Mouse (Mus musculus) adrenal gland, postnatal 36 days (tissue): ENCODE results near the gene Dennd1a. TPM values are rescaled to one million over a fixed set of nuclear protein-coding genes. Genes with fewer than 3 reads are reported as not detected.

Experiments used
- DNase-seq, 2 experiments: peaks; one replicate each; pipeline ENCODE4 v3.0.0; 2021; ENCODE audit warnings: mixed read lengths in 1 of 2
- total RNA-seq, 2 experiments: library from RNA; stranded (reverse); gene quantifications; 2 replicates each; pipeline ENCODE4 v1.2.3; 2021

Gene Dennd1a
- total RNA-seq, 2 experiments from 2014 or later: 25.3 to 26.6 TPM

DNA sequence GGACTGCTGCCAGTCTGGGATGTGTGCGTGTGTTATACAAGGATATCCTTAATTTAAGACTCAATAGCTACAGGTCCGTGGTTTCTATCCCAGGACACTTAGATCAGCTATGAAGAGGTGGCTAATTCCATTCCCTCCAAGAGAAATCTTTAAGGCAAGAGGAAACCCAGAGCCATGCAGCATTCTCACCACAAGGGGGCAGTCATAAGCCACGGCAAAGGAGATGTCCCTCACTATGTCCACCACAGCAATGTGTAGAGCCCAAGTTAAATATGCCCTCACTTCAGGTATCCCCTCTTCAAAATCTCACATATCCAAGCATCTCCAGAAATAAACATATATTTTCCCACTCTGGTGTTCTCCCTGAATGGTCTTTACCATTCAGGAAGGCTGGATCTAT lies 471.5 kb downstream of the Dennd1a start:
- peak; percentile 77 to 82 for DNase-seq

DNA sequence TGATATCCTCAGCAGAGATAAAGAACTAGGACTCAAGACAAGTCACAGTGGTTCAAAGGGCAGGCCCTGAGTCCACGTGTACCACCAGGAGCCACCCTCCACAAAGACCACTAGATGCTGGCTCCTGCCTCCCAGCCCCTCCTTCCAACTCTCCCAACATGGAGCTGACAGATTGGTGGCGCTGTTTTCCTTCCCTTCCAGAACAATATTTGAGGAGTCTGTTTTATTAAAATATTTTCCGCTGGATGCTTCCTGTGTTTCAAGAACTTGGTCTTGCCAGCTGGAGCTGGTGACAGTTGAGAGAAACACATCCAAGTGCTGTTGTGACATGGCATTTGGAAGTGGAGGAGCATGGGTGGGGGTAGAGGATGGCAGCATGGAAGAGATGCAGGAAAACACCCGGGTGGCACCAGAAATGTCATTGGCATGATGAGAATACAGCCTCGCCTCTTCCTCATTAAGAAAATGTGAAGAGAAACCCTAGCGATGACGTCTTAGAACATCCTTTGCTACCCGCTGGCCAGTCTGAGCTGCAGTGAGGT lies 472.3 kb downstream of the Dennd1a start:
- DNase-seq: no peak

DNA sequence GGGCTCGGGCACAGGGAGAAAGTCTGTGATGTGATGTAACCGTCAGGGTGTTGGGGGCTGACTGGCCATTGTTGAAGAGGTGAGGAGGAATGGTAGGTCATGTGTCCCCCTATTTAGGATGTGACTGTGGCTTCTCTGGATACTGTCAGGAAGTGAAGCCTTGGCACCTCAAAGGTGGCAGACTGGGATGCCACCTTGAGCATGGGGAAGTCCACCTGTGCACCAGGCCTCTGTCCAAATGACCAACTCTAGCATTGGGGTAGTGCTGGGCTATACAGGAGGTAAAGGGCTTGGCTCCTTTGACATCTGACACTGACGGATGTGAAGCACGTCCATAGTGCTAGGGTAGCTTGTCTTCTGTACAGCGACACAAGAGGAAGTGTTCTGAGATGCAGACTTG lies 474.8 kb downstream of the Dennd1a start:
- no peak for DNase-seq

DNA sequence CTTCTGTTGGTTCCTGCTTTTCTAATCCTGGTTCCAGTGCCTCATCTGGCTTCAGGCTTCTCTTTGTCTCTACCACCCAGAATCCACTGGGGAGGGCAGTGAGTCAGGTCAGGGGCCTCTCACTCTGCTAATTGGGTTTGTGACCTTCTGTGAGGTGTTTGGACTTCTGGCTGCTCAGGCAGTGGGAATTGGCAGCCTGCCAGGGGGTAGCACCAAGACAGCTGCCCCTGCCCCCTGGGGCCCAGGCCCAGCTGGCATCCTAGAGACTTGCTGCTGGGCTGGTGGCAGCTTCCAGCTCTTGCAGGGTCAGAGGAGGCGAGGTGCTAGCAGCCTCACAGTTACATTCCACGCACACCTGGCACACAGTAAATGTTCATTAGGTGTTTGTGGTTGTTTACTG lies 475.5 kb downstream of the Dennd1a start:
- no peak for DNase-seq

DNA sequence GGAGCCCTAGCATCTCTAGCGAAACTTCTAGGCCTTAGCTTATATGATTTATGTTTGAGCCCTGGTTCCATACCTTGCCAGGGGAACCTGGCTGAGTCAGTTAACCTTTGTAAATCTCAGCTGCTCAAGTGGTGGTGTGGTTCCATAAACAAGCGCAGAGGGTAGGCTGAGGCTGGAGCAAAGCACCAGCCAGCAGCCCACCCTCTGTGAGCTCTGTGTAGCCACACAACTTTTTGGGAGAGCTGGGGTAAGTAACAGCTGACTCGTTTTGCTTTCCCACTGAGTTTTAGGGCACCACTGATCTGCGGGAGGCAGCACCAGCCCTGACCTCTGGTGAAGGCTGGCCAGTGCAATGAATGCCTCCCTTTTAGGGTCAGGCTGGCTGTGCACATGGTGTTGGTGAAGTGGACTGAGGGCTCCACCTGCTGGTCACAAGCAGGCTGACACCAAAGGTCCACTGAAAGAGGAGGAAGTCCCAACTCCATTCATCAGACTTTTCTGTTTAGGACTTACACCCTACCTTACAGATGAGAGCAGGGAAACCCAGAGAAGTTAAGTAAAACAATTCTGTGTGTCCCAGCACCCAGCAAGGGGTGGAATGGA lies 484.5 kb downstream of the Dennd1a start:
- DNase-seq: peak; percentile 77 to 78

DNA sequence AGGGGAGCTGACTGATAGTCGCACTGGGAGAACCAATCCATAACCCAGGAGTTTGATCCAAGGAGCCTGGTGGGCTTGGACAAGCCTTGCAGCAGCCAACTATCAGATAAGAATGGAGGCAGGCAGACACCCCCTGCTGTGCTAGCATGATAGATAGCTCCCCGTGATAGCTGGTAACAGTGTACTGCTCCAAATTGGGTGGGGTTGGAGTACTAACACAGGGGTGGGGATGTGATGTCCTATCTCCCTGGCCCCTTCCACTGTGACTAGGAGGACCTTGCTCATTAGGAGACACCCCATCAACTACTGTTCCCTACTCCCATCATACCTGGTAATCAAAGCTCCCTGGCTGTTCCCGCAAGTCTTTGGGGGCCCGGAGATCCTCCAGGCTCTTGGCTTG lies 485.5 kb downstream of the Dennd1a start:
- no peak for DNase-seq

DNA sequence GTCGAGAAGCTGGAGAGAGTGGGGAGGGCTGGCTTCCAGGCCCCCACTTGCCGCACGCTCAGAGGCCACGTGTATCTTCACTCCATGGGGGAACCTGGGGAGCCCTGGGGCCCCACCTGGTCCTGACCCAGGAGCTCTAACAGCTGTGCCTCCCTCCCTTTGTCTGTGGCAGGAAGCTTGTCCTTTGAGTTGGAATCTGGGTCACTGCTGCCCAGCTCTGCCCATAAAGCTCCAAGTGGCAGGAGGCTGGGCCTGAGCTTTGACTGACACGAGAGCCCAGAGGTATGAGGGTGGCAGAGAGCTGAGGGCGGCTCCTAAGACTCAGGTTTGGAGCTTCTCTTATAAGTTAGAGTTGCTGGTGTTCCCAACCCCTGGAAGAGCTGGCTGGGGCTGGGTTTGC lies 488.1 kb downstream of the Dennd1a start:
- peak; percentile 32 to 45 for DNase-seq

DNA sequence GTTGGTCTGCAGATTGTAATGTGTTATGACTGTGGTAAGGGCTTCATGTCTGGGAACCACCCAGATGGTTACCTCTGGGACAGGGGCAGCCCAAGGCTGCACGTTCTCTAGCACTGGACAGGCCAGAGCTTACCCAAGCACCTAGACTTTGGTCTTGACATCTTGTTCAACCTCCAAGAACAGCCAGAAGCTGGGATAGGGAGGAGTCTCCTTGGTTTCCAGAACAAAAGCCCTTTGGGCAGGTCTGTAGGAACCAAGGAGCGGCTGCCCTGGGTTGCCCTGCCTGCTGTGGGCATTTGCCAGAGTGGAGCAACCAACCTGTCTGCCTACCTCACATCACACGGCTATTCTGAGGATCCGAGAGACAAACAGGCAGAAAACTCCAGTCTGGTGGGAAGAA lies 490.1 kb downstream of the Dennd1a start:
- DNase-seq: no peak

DNA sequence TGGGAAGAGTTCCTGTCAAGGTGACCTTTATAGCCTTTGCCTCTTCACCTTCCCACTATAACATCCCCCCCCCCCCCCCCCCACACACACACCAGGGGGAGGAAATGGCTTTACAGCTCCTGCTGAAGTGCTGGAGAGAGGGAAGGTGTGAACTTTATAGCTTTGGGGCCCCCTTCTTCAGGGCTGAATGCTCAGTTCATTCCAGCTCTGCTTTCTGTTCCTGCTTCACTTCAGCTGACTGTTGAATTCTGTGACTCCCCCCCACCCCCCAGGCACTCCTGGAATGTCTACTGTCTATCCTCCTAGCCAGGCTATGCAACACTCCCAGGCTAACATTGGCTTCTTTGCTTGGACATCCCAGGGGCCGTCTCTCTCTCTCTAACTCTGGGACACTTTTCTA lies 491.2 kb downstream of the Dennd1a start:
- DNase-seq: no peak

DNA sequence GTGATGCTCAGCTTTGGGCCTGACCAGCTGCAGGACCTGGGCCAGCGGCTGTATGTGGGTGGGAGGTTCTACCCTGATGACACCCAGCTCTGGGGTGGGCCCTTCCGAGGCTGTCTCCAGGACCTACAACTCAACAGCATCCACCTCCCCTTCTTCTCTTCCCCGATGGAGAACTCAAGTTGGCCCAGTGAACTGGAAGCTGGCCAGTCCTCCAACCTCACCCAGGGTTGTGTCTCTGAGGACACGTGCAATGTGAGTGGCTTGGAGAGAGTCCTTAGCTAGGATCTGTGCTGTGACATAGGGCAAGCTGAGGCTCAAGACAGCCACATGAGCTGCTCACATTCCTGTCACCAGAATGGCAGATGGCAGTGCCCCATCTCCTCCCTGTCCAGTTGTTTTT lies 495.9 kb downstream of the Dennd1a start:
- DNase-seq: peak in 1 of 2 experiments; percentile 15

DNA sequence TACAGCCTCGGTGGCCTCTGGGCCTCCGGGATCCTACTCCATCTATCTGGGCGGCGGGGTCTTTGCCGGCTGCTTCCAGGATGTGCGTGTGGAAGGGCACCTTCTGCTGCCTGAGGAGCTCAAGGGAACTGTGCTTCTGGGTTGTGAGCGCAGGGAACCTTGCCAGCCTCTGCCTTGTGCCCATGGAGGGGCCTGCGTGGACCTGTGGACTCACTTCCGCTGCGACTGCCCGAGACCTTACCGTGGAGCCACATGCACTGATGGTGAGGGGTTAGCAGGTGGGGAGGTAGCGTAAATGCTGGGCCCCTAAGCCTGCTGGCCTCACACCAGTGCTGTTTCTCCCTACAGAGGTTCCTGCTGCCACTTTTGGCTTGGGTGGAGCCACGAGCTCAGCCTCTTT lies 496.5 kb downstream of the Dennd1a start:
- DNase-seq: no peak

DNA sequence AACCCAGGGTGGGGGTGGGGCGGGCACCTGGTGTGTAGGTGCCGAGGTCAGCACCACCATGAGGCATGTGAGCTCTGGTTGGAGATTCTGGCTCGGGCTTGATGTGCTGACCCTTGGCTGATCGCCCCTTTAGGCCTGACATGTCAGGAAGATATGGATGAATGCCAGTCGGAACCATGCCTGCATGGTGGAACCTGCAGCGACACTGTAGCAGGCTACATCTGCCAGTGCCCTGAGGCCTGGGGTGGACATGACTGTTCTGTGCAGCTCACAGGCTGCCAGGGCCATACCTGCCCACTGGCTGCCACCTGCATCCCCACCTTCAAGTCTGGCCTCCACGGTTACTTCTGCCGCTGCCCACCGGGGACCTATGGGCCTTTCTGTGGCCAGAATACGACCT lies 497.2 kb downstream of the Dennd1a start:
- no peak for DNase-seq

DNA sequence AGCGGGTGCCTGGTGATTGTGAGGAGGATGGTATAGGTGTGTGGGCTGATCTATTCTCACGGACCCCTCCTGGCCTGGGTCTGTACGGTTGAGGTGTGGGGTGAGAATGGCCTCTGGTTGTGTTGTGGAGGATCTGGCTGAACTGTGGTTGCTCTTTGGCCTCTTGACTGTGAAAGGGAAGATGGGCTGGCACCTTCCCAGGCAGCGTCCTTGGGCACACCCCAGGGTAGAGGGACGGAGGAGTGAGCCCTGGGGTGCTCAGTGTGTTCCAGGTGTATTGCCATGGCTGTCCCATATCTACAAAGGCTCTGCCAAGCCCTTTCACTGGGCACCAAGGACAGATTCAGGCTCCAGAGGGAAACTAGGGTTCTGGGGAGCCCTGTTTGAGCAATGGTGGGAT lies 498.2 kb downstream of the Dennd1a start:
- DNase-seq: peak in 1 of 2 experiments; percentile 31

DNA sequence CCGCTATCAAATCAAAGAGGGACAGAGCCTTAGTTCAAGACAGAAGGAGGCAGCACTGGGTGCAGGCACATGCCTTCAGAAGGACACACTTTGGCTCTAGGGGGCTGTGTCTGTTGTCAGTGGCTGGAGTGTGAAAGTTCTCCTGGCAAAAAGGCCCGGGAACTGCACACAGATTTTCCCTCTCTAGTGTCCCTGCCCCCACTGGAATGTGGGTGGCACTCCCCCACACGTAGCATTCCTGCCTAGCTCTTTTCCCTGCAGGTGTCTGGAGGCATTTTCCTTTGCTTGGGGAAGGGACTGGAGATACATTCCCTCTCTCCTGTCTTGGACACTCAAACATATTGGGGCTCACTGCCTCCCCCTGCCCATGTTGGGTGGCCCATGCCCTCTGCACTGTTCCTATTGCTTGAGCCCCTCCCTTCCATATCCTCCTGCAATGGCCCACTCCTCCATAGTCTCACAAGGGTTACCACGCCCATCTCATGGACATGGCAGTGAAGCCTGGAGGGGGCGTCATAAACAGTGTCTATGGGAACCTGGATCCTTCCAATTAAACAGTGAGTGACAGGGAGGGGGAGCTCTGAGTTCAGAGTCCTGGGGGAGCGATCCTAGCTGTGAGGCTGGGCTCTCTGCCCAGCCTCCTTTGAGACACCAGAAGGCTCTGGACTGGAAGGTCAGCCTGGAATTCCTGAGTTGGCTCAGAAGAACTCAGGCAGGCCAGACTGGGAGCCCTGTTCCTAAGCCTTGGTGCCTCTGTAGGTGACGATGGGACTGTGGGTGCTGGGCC lies 498.8 kb downstream of the Dennd1a start:
- DNase-seq: peak in 1 of 2 experiments; percentile 20

DNA sequence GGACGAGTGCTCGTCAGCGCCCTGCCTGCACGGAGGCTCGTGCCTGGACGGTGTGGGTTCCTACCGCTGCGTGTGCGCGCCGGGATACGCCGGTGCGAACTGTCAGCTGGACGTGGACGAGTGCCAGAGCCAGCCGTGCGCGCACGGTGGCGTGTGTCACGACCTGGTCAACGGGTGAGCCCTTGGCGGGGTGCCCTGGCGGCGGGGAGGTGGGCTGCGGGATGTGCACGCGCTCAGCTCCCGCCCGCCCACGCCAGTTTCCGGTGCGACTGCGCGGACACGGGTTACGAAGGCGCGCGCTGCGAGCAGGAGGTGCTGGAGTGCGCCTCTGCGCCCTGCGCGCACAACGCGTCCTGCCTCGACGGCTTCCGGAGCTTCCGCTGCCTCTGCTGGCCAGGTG lies 500.7 kb downstream of the Dennd1a start:
- DNase-seq: peak in 1 of 2 experiments; percentile 16

DNA sequence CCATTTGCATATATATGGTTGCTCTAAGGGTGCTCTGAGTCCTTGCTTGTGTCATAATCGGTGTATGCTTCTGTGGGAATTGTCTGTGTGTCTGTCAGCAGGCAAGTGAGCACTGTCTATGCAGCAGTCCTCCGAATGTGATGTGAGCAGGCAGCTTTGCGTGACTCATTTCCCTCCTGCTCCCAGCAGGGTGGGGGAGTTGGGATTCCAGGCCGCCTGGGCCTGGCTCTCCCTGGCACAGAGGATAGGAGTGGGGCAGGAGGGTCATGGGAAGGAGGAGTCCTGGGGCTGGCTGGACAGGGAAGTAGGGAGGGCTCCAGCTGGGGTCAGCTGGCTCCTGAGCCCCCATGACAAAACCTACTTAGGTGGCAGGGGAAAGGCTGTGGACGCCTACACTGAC lies 502.7 kb downstream of the Dennd1a start:
- DNase-seq: peak in 1 of 2 experiments; percentile 17

DNA sequence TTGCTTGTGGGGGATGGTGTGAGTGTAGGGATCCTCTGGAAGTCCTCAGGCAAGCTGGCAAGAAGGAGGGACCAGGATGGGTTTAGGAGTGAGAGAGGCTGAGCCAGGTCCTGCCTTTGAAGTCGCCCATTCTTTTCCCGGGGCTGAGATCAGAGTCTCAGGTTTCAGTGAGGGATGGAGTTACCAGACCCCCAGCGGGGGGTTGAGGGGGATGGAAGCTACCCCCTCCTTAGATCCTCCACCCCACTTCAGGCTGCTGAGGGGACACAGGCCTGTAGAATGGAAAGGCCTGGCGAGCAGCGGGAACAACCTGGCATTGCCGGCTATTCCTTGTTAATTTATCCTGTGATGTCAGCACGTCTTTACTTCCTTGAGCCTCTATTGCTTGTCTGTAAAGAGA lies 505.2 kb downstream of the Dennd1a start:
- DNase-seq: no peak

DNA sequence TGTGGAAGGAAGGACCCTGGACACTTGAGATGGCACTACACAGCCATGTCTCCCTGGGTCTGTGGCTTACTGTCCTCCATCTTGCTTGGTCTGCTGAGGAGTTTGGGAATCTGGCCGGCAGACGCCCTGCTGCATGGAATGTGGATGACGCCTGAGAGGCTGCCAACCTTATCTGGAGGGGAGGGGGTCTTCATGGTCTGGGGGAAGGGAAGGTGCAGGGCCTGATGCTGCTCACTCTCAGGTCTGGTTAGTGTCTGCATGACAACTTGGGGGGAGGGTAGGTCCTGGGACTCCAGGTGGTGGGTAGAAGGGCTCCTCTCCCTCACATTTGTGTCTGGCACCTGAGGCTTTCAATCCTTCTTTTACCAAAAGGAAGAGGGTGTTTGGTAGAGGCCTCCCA lies 505.8 kb downstream of the Dennd1a start:
- DNase-seq: no peak

DNA sequence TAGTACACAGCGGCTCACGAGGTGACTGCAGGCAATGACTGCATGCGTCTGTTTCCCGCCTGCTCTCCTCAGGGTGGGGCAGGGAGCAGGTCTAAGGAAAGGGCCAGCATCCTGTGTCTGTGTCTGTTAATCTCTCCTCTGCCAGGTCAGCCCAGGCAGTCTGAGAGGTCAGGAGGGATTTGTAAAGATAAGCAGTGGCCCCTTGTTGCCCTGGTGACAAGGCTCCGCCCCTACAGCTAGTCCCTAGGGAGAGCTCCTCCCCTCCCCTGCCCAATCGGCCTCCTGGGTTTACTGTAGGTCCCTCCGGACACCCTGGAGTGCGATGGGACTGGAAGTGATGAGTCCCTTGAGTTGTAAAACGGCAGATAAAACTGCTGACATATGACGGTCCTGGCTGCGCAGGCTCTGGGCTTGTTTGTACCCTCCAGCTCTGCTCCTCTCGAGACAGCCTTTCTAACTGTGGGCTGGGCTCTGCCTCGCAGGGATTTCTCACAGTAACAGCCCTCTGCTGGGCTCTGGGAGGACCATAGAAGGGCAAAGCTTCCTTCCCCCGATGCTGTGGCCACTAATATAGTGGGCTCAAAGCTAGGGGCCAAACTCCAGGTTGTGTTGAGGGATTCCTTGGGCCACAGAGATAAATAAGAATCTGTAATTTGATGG lies 506.8 kb downstream of the Dennd1a start:
- DNase-seq: peak; percentile 80

DNA sequence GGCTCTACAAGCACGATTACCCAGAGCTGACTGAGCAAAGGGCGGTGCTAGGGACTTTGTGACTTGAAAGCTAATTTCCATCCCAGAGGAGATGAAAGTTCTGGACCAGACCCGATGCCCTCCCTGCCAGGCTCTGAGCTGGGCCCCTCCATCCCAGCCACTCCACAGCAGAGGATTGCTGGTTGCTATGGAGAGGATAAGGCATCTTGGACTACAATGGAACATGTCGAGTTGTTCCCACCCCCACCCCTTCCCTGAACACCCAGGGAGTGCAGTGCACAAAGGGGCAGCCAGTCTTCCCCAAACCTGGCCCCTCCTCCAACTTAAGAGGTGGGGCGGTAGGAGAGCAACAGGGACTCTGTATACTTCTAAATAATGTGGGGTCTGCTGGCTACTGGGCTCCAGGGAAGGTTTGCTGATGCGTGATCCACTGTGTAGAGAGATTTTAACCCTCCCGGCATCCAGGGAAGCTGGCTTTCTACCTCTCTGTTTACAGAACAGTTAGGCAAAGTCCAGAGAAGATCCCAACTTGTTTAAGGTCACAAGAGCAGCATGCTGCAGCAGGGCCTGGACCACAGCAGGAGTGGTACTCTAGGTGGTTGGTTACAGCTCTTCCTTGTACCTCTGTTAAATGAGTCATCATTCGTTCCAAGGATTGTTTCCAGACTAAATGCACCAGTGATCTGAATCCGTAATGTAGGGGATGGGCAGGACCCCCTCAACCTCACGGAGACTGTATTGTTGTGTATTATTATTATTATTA lies 509.1 kb downstream of the Dennd1a start:
- DNase-seq: no peak

DNA sequence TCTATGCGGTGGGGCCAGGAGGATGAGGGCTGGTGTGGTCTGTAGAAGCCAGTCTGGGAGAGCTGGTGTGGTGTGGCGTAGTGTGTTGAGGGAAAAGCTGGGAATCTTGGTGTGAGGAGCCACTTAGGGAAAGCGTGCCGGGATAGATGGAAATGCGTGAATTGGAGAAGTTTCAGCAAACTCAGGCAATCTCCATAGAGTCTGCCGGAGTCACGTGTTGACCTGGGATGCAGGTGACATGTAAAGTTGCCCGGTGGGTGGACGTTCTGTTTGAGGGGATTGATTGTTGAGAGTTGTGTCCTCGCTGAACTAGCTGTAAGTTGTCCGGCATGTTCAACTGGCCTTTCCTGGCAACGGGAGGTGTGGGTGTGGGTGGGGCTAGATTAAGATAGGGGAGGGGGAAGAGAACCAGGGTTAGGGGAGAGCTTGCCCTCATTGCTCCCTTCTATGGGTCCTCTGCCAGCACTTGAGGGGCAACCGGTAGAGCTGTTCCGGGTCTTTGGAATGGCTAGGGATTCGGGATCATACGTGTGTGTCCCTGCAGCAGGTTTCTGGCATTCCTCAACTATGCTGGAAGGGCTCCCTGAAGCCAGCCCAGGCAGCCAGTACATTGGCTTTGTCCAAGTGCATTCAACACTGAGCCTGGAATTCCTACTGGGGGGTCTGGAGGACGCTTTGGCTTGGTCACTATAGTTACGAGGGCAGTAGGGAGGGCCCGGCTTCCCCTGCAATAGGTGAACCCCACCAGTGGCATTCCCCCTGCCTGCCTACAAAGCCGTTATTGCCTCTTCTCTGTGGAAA lies 510.4 kb downstream of the Dennd1a start:
- DNase-seq: no peak
